Mouse (Mus musculus): ENCODE measurements around the gene Trnau1ap. TPM values are rescaled to one million over a fixed set of nuclear protein-coding genes. Genes with fewer than 3 reads are reported as not detected.

Trnau1ap gene
- polyA plus RNA-seq, 1 experiment from 2014 or later: 73.1 TPM

DNA sequence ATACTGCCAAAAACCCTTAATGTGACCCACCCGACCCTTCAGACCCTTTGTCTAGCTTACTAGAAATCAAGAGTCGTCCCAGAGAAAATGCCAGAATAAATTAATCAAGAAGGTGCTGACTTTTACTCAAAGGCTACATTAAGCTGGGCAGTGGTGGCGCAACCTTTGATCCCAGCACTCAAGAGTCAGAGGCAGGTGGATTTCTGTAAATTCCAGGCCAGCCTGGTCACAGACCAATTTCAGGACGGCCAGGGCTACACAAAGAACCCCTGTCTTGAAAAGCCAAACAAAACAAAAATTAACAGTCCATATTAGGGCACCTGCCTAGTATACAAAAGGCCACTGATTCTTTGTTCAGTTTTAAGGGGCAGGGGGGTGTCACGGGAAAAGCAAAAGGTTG, 2.9 kb downstream of the Trnau1ap start:
- H3K9me3 ChIP-seq (ENCODE audit: control insufficient read depth, low read length): no peaks in the 10 kb centered on the region
- ATAC-seq (ENCODE audit: low FRiP score) (no peak), DNase-seq (ENCODE audit: low spot score) (no peak)
- WGBS: 82% methylated on average over 5 of the region's 5 CpGs
- peaks cover 12% of the 10 kb centered on the region for H3K4me1 ChIP-seq (replicated peaks; ENCODE audit: control insufficient read depth, insufficient read depth, low read length)
- H3K4me2 ChIP-seq (replicated peaks): no peak overlapping the region
- H3K27me3 ChIP-seq (ENCODE audit: control insufficient read depth, insufficient read depth, low read length): no peaks in the 10 kb centered on the region
- no peak overlapping the region for H3K9ac ChIP-seq
- no peak overlapping the region for H3K4me3 ChIP-seq (replicated peaks; ENCODE audit: low read length)
- H3K36me3 ChIP-seq (replicated peaks; ENCODE audit: control insufficient read depth, insufficient read depth): peaks cover 42% of the 10 kb centered on the region
- no peak overlapping the region for H3K27ac ChIP-seq

DNA sequence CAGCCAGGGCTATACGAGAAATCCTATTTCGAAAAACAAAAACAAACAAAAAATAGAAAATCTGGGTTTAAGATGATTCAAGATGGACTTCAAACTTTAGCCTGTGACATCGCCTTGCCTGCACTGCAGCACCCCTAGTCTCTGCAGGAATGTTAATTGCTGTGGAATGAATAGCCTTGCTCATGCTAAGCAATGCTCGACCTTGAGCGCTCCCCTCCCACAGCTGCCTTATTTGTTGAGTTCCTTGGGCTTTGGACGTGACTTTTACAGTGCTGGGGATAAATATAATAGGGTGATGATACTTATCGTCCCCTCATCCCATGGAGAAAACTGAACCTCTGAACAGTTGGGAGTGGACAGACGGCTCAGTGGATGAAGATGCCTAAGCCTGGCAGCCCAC, 13.6 kb downstream of the Trnau1ap start:
- H3K9ac ChIP-seq: no peak overlapping the region
- ATAC-seq (ENCODE audit: low FRiP score) (no peak), DNase-seq (ENCODE audit: low spot score) (no peak)
- 0 out of 2 replicates have a peak, but pooled peaks cover under 1% of the 10 kb centered on the region for H3K4me1 ChIP-seq (replicated peaks; ENCODE audit: control insufficient read depth, insufficient read depth, low read length)
- H3K4me2 ChIP-seq (replicated peaks): no peak overlapping the region
- no peak overlapping the region for H3K4me3 ChIP-seq (replicated peaks; ENCODE audit: low read length)
- H3K36me3 ChIP-seq (replicated peaks; ENCODE audit: control insufficient read depth, insufficient read depth): peaks cover 90% of the 10 kb centered on the region
- no peak overlapping the region for H3K27ac ChIP-seq
- WGBS: 92% methylated on average over 8 of the region's 8 CpGs
- H3K27me3 ChIP-seq (ENCODE audit: control insufficient read depth, insufficient read depth, low read length): no peaks in the 10 kb centered on the region
- H3K9me3 ChIP-seq (ENCODE audit: control insufficient read depth, low read length): no peaks in the 10 kb centered on the region

DNA sequence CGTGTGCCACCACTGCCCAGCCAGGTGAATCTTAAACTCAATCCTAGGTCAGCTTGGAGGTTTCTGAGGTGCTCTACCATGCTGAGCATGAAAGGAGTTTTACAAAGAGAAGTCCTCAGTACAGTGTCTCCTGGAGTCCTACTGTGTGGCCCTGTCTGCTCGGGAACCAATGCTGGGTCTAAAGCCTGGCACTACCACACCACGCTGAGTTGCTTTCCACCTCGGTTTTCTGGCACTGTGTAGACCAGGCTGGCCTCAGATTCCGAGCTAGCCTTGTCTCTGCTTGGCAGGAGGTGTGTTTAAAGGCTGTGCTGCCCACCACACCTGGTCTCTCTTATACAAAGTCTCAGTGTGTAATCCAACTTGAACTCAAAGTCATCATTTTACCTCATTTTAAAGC, 16.7 kb downstream of the Trnau1ap start:
- H3K4me1 ChIP-seq (replicated peaks; ENCODE audit: control insufficient read depth, insufficient read depth, low read length): peaks cover 12% of the 10 kb centered on the region
- no peak overlapping the region for H3K4me2 ChIP-seq (replicated peaks)
- peaks cover 72% of the 10 kb centered on the region for H3K36me3 ChIP-seq (replicated peaks; ENCODE audit: control insufficient read depth, insufficient read depth)
- DNase-seq (ENCODE audit: low spot score) (no peak), ATAC-seq (ENCODE audit: low FRiP score) (no peak)
- no peak overlapping the region for H3K9ac ChIP-seq
- no peaks in the 10 kb centered on the region for H3K27me3 ChIP-seq (ENCODE audit: control insufficient read depth, insufficient read depth, low read length)
- H3K4me3 ChIP-seq (replicated peaks; ENCODE audit: low read length): no peak overlapping the region
- no peak overlapping the region for H3K27ac ChIP-seq
- H3K9me3 ChIP-seq (ENCODE audit: control insufficient read depth, low read length): no peaks in the 10 kb centered on the region
- 89% methylated on average over 5 of the region's 5 CpGs for WGBS

DNA sequence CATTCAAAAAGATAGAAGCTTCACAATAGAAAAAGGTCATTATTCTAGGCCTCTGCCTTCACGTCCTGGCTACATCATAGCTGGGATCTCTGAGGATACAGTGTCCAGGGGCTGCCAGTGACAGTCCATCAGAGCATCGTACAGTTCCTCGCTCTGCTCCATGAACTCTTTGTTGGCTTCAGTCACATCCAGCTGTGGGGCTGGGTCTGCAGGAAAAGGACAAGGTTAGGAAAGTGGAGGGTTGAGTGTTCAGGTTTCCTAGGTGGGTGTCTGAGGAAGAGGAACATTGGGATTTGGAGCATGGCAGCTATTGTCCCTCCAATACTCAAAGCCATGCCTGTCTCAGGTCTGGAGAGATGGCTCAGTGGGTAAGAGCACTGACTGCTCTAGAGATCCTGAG, 17.5 kb downstream of the Trnau1ap start:
- no peak overlapping the region for H3K27ac ChIP-seq
- H3K4me1 ChIP-seq (replicated peaks; ENCODE audit: control insufficient read depth, insufficient read depth, low read length): peaks cover 12% of the 10 kb centered on the region
- no peaks in the 10 kb centered on the region for H3K27me3 ChIP-seq (ENCODE audit: control insufficient read depth, insufficient read depth, low read length)
- no peaks in the 10 kb centered on the region for H3K9me3 ChIP-seq (ENCODE audit: control insufficient read depth, low read length)
- H3K9ac ChIP-seq: no peak overlapping the region
- WGBS: 55% methylated on average over 3 of the region's 3 CpGs
- peaks cover 64% of the 10 kb centered on the region for H3K36me3 ChIP-seq (replicated peaks; ENCODE audit: control insufficient read depth, insufficient read depth)
- no peak overlapping the region for H3K4me3 ChIP-seq (replicated peaks; ENCODE audit: low read length)
- no peak overlapping the region for H3K4me2 ChIP-seq (replicated peaks)
- ATAC-seq (ENCODE audit: low FRiP score) (no peak), DNase-seq (ENCODE audit: low spot score) (no peak)

DNA sequence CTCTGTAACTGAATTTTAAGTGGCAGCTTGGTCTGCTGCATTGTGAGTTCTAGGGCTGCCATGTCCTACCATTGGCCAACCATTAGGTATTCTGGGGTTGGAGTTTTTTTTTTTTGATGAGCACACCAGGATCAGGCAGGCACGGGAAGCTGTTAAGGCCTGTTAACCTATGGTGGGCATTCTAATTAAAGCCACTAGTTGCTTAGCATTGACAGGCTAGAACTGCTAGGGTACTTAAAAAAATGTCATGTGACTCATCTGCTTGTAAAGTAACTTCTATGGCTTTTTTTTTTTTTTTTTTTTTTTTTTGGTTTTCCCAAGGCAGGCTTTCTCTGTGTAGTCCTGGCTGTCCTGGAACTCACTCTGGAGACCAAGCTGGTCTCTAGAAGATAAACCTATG, 18.1 kb downstream of the Trnau1ap start:
- H3K4me1 ChIP-seq (replicated peaks; ENCODE audit: control insufficient read depth, insufficient read depth, low read length): peaks cover 12% of the 10 kb centered on the region
- no peak for ATAC-seq (ENCODE audit: low FRiP score)
- peaks cover 58% of the 10 kb centered on the region for H3K36me3 ChIP-seq (replicated peaks; ENCODE audit: control insufficient read depth, insufficient read depth)
- H3K27ac ChIP-seq: no peak overlapping the region
- H3K9me3 ChIP-seq (ENCODE audit: control insufficient read depth, low read length): no peaks in the 10 kb centered on the region
- no peaks in the 10 kb centered on the region for H3K27me3 ChIP-seq (ENCODE audit: control insufficient read depth, insufficient read depth, low read length)
- no peak overlapping the region for H3K4me3 ChIP-seq (replicated peaks; ENCODE audit: low read length)
- DNase-seq (ENCODE audit: low spot score): no peak
- no peak overlapping the region for H3K9ac ChIP-seq
- H3K4me2 ChIP-seq (replicated peaks): no peak overlapping the region
- 48% methylated on average over 1 of the region's 1 CpGs for WGBS

DNA sequence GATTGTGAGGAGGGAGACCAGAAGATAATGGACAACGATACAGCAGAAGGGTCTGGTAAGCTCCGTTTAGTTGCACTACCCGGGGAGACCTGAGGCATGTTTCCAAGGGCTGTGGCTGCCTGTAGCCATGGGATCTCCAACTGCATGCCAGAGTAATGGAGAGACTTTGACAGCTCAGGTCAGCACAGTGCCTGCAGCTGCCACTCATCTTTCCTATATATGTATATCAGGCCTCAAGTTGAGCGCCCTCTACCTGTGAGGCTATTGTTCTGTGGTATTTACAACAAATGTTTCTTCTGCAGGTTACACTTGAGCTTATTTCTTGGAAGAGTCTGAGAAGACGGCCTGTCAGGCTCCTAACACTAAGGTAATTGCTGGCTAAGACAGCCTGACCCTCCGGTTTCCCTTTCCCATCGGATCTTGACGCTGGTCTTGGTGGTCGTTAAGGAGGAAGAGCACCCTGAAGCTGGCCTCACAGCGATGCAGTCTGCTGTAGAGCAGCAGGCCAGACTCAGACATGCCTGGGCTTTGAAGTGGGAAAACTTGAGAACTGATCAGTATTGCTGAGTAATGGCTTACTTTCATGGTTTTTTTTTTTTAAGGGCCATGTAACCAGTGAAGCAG, 19.4 kb downstream of the Trnau1ap start:
- peaks cover 12% of the 10 kb centered on the region for H3K4me1 ChIP-seq (replicated peaks; ENCODE audit: control insufficient read depth, insufficient read depth, low read length)
- no peaks in the 10 kb centered on the region for H3K9me3 ChIP-seq (ENCODE audit: control insufficient read depth, low read length)
- WGBS: 33% methylated on average over 10 of the region's 10 CpGs
- H3K4me3 ChIP-seq (replicated peaks; ENCODE audit: low read length): peak overlapping the region; percentile 74
- DNase-seq (ENCODE audit: low spot score): no peak
- ATAC-seq (ENCODE audit: low FRiP score): no peak
- peak overlapping the region; percentile 82 for H3K4me2 ChIP-seq (replicated peaks)
- peak overlapping the region; percentile 97; the same call in 1 of the 2 replicates for H3K27ac ChIP-seq
- no peaks in the 10 kb centered on the region for H3K27me3 ChIP-seq (ENCODE audit: control insufficient read depth, insufficient read depth, low read length)
- H3K9ac ChIP-seq: peak overlapping the region; percentile 88
- H3K36me3 ChIP-seq (replicated peaks; ENCODE audit: control insufficient read depth, insufficient read depth): peaks cover 50% of the 10 kb centered on the region

DNA sequence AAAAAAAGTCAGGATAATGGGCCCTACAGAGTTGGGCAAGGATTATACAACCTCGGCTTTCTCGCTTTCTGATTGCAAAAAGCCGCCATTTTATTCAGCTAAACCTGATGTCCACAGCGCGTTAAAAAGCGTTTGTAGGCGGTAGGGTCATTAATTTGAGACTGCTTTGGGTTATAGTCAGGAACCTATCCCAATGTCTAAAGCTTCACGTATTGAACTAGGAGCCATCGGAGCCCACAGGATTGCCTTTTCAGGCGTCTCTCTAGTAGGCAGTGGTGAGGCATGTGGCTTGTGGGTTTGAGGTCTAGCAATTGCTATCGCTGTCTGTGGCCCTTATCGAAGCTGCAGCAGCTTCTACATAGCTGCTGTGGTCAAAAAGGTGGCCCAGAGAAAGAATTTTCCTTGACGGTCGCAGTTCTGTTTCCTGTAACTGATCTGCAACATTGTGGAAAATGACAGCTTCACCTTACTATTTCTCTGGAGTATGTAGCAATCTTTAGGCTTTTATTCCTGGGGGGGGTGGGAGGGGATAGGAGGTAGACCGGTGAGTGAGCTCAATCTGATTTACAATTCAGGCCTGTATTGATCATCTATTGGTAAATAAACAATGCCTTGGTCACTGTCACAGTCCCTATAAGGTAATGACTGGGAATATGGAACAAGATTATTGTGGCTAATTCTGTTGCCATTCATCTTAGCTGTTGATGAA, 20.0 kb downstream of the Trnau1ap start:
- DNase-seq (ENCODE audit: low spot score) (peak; percentile 60), ATAC-seq (ENCODE audit: low FRiP score) (no peak)
- Histone ChIP-seq H3K27ac (peak overlapping the region; percentile 97), H3K36me3 (replicated peaks; ENCODE audit: control insufficient read depth, insufficient read depth) (peaks cover 48% of the 10 kb centered on the region), H3K4me2 (replicated peaks) (peak overlapping the region; percentile 82), H3K4me1 (replicated peaks; ENCODE audit: control insufficient read depth, insufficient read depth, low read length) (peaks cover 12% of the 10 kb centered on the region), H3K27me3 (ENCODE audit: control insufficient read depth, insufficient read depth, low read length) (no peaks in the 10 kb centered on the region), H3K9ac (peak overlapping the region; percentile 88), H3K9me3 (ENCODE audit: control insufficient read depth, low read length) (no peaks in the 10 kb centered on the region), H3K4me3 (replicated peaks; ENCODE audit: low read length) (peak overlapping the region; percentile 74)
- 2% methylated on average over 15 of the region's 15 CpGs for WGBS

DNA sequence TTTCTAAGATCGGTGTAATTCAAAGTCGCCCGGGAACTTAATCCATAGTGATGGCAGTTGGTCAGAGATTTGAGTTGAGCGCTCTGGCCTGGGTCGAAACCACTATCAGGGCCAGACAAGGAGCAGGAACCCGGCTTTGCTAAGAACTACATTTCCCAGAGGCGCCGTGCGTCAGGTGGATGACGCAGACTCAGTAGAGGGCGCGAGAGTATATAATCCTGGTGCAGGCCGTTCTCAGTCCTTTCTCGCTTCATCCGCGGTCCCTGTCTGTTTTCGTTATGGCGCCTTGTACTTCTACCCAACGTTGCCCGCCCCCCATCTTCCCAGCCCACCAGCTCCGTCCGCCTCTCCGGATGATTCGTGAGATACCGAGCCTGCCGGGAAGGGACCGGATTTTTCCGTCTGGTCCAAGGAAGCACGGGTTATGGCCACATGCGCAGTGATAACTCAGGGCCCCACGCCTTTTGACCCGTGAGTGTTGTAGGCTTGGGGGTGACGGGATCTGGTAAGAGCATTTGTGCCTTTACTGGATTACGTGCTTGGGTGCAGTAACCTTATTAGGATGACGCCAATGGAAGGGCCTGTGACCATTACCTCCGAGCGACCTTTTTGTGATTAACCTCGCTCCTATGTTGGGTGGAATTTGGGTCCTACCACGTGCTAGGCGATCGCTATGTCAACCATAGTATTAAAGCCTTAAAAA, 20.8 kb downstream of the Trnau1ap start:
- ATAC-seq (ENCODE audit: low FRiP score): peak; percentile 95

DNA sequence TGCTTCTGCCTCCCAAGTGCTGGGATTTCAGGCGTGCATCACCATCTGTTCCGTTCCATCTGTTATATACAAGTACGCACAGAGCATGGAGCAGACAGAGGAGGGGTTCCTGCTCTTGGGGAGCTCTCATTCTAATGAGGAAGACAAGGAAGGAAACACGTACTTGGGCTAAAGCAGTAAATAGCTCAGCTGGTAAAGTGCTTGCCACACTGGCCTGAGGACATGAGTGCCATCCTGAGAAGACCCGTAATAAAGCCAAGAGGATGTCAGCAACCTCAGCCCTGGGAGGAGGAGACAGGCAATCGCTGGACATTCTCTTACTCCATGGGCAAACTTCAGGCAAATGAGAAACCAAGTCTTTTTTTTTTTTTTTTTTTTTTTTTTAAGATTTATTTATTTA, 23.3 kb downstream of the Trnau1ap start:
- 76% methylated on average over 6 of the region's 6 CpGs for WGBS
- ATAC-seq (ENCODE audit: low FRiP score): no peak

More for the DNA sequence above, 20.8 kb downstream of the Trnau1ap start:
- no peaks in the 10 kb centered on the region for H3K9me3 ChIP-seq (ENCODE audit: control insufficient read depth, low read length)
- peaks cover 41% of the 10 kb centered on the region for H3K36me3 ChIP-seq (replicated peaks; ENCODE audit: control insufficient read depth, insufficient read depth)
- peaks cover 12% of the 10 kb centered on the region for H3K4me1 ChIP-seq (replicated peaks; ENCODE audit: control insufficient read depth, insufficient read depth, low read length)
- H3K9ac ChIP-seq: peak overlapping the region; percentile 88
- peak overlapping the region; percentile 97 for H3K27ac ChIP-seq
- WGBS: 2% methylated on average over 41 of the region's 41 CpGs
- H3K4me3 ChIP-seq (replicated peaks; ENCODE audit: low read length): peak overlapping the region; percentile 74
- no peaks in the 10 kb centered on the region for H3K27me3 ChIP-seq (ENCODE audit: control insufficient read depth, insufficient read depth, low read length)
- peak overlapping the region; percentile 82 for H3K4me2 ChIP-seq (replicated peaks)
- peak; percentile 93 for DNase-seq (ENCODE audit: low spot score)

More for the DNA sequence above, 23.3 kb downstream of the Trnau1ap start:
- peaks cover 19% of the 10 kb centered on the region for H3K4me1 ChIP-seq (replicated peaks; ENCODE audit: control insufficient read depth, insufficient read depth, low read length)
- no peak overlapping the region for H3K9ac ChIP-seq
- no peaks in the 10 kb centered on the region for H3K27me3 ChIP-seq (ENCODE audit: control insufficient read depth, insufficient read depth, low read length)
- H3K9me3 ChIP-seq (ENCODE audit: control insufficient read depth, low read length): no peaks in the 10 kb centered on the region
- no peak overlapping the region for H3K27ac ChIP-seq
- H3K4me2 ChIP-seq (replicated peaks): no peak overlapping the region
- peaks cover 15% of the 10 kb centered on the region for H3K36me3 ChIP-seq (replicated peaks; ENCODE audit: control insufficient read depth, insufficient read depth)
- no peak overlapping the region for H3K4me3 ChIP-seq (replicated peaks; ENCODE audit: low read length)
- no peak for DNase-seq (ENCODE audit: low spot score)

All from hindbrain, embryonic 14.5 days (tissue).